Mouse (Mus musculus): ENCODE data around the gene Polr2g.

Gene Polr2g

GRCm38 (mm10) chr19:8758899-8759298 lies 39.5 kb downstream of the Polr2g start:
- no peak for DNase-seq (ENCODE audit: extremely low spot score, low spot score)

- DNase-seq (ENCODE audit: extremely low spot score, low spot score), result no peak
Measured at GRCm38 (mm10) chr19:8757471-8757998, 40.8 kb downstream of the Polr2g start.

- DNase-seq (ENCODE audit: extremely low spot score, low spot score), result peak; percentile 92
Measured at GRCm38 (mm10) chr19:8756635-8757387, 41.6 kb downstream of the Polr2g start, which contains the start of gene Nxf1. Gene Nxf1, plus strand, starts transcription at chr19:8757073.

GRCm38 (mm10) chr19:8755652-8756051 lies 42.7 kb downstream of the Polr2g start:
- DNase-seq (ENCODE audit: extremely low spot score, low spot score), result no peak

- no peak for DNase-seq (ENCODE audit: extremely low spot score, low spot score)
Measured at GRCm38 (mm10) chr19:8747368-8747767, 51.0 kb downstream of the Polr2g start.

GRCm38 (mm10) chr19:8745382-8745781 lies 53.0 kb downstream of the Polr2g start:
- no peak for DNase-seq (ENCODE audit: extremely low spot score, low spot score)
